Mouse (Mus musculus): Measurements from ENCODE around the gene Gm44.

DNA sequence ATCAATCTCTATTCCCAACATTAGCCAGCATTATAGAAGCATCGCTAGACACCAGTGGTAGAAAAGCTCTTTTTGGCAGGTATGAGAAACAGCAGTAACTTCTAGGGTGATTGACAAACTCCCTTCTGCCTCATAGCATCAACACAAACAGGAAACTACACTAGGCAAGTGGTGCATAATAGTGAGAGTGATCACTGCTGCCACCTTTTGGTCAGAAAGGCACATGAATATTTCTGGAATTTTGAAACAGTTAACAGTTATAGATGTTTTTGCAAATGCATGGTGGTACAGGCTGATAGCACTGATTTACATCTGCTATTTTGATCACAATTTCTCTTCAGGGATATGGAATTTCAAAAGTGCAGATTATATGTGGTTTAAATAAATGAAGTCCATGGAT is 36.0 kb downstream of the Gm44 start:
- no peak for TF ChIP-seq POLR2A (IDR thresholded peaks at IDR 0.05; ENCODE audit: insufficient read depth, low read depth, low read length)
- TF ChIP-seq CTCF (IDR thresholded peaks at IDR 0.05), result peak; percentile 30

Measured in heart, adult 2 months (tissue).